Comparison of ENCODE assay signal across 8 mouse cellular contexts in the genomic region with DNA sequence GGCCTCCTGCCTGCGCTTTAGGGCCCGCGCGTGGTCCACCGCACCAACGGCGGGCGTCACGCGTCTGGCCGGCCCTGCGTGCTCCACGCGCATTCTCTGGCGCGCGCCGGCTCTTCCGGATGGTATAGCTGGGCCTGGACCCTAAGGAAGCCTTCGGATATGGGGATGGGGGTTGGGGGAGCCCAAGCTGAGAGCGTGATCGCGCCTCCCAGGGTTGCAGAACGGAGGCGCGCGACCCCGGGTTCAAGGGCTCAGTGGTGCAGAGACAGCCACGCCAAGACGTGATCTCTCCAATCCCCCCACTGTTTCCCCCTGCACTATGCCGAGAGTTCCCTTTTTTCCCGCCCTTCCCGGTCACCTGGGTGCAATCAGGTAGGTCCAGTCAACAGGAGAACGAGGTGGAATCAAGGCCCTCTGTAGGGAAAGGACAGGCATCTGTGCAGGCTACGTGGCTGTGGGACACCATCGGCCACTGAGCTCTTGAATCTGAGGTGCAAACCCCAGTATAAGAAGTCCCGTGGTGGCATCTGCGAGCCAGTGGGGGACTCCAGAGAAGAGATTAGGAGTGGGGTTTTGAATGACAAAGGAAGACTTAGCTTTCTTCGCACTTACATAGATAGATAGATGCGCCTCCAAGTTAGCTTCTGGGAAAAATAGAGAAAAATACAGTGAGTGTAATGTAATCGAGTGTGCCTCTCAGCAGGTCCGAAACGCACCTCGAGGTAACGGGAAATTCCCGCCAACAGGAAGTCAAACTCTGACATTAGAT. TPM values are rescaled to one million over a fixed set of nuclear protein-coding genes. Genes with fewer than 3 reads are reported as not detected.
DNase-seq lines count a peak whose midpoint lies in the region; ATAC-seq and TF ChIP-seq lines count a peak whose summit lies in the region.

No protein-coding gene starts in this region.

- peak overlapping the region; percentile 99 for H3K9ac ChIP-seq in embryonic facial prominence, embryonic 11.5 days (replicated peaks; ENCODE audit: low read length)
- H3K9ac ChIP-seq in intestine, embryonic 14.5 days (ENCODE audit: low read length) = peak overlapping the region; percentile 98
- H3K9ac ChIP-seq in liver, postnatal 0 days (replicated peaks) = peak overlapping the region; percentile 81
- peak overlapping the region; percentile 95 for H3K9ac ChIP-seq in stomach, embryonic 15.5 days

- no peaks in the 10 kb centered on the region; the same call in none of the 2 replicates for H3K36me3 ChIP-seq in embryonic facial prominence, embryonic 11.5 days (replicated peaks; ENCODE audit: control insufficient read depth, insufficient read depth, low read depth, low read length)
- H3K36me3 ChIP-seq in intestine, embryonic 14.5 days (ENCODE audit: control insufficient read depth, insufficient read depth, low read length) = peaks cover 20% of the 10 kb centered on the region; the same call in 1 of the 2 replicates
- H3K36me3 ChIP-seq in liver, postnatal 0 days (replicated peaks; ENCODE audit: insufficient read depth, low read length) = no peaks in the 10 kb centered on the region
- 0 out of 2 replicates have a peak, but pooled peaks cover 7% of the 10 kb centered on the region for H3K36me3 ChIP-seq in stomach, embryonic 15.5 days

- no peaks in the 10 kb centered on the region for H3K27me3 ChIP-seq in embryonic facial prominence, embryonic 11.5 days (ENCODE audit: control insufficient read depth, insufficient read depth, low read length)
- H3K27me3 ChIP-seq in intestine, embryonic 14.5 days (replicated peaks; ENCODE audit: control insufficient read depth, insufficient read depth, low read length) = no peaks in the 10 kb centered on the region
- H3K27me3 ChIP-seq in liver, postnatal 0 days (ENCODE audit: insufficient read depth, low read length) = no peaks in the 10 kb centered on the region
- no peaks in the 10 kb centered on the region for H3K27me3 ChIP-seq in stomach, embryonic 15.5 days (replicated peaks)

- TF ChIP-seq EP300 in liver, postnatal 0 days (IDR thresholded peaks at IDR 0.05; ENCODE audit: low read depth) = no peak

- no peak; the same call in none of the 2 replicates for ATAC-seq in embryonic facial prominence, embryonic 11.5 days (replicated peaks; ENCODE audit: insufficient number of reproducible peaks, low FRiP score, low TSS enrichment, low read depth)
- no peak; the same call in 1 of the 2 replicates for ATAC-seq in intestine, embryonic 14.5 days (replicated peaks; ENCODE audit: low FRiP score, low TSS enrichment, low read depth)
- no peak for ATAC-seq in liver, postnatal 0 days
- no peak for ATAC-seq in stomach, embryonic 15.5 days (ENCODE audit: insufficient read depth, low FRiP score, low read depth)
- no peak for ATAC-seq in monocyte, adult 5-6 weeks (replicated peaks; ENCODE audit: insufficient number of reproducible peaks, low FRiP score, low TSS enrichment, poor library complexity, severe bottlenecking)

- peak overlapping the region; percentile 55 for H3K4me3 ChIP-seq in left cerebral cortex, adult 2 months
- H3K4me3 ChIP-seq in embryonic facial prominence, embryonic 11.5 days (ENCODE audit: low read depth, low read length) = peak overlapping the region; percentile 97
- H3K4me3 ChIP-seq in intestine, embryonic 14.5 days (ENCODE audit: low read depth, low read length) = peak overlapping the region; percentile 98
- peak overlapping the region; percentile 81 for H3K4me3 ChIP-seq in liver, postnatal 0 days (ENCODE audit: low read depth, low read length)
- peak overlapping the region; percentile 95 for H3K4me3 ChIP-seq in stomach, embryonic 15.5 days (replicated peaks)

- no peaks in the 10 kb centered on the region for H3K9me3 ChIP-seq in embryonic facial prominence, embryonic 11.5 days (replicated peaks; ENCODE audit: control insufficient read depth, low read length)
- H3K9me3 ChIP-seq in intestine, embryonic 14.5 days (ENCODE audit: control insufficient read depth, low read length) = no peaks in the 10 kb centered on the region
- no peaks in the 10 kb centered on the region for H3K9me3 ChIP-seq in liver, postnatal 0 days (ENCODE audit: low read length)
- no peaks in the 10 kb centered on the region for H3K9me3 ChIP-seq in stomach, embryonic 15.5 days

- TF ChIP-seq CTCF in left cerebral cortex, adult 2 months (IDR thresholded peaks at IDR 0.05) = no peak
- no peak for TF ChIP-seq CTCF in liver, postnatal 0 days (IDR thresholded peaks at IDR 0.05; ENCODE audit: low read depth)

- under 1% methylated on average over 46 of the region's 46 CpGs for WGBS in embryonic facial prominence, embryonic 11.5 days
- WGBS in intestine, embryonic 14.5 days = under 1% methylated on average over 43 of the region's 46 CpGs
- 1% methylated on average over 46 of the region's 46 CpGs for WGBS in liver, postnatal 0 days (ENCODE audit: insufficient replicate concordance)
- under 1% methylated on average over 46 of the region's 46 CpGs for WGBS in stomach, embryonic 15.5 days

- H3K4me1 ChIP-seq in embryonic facial prominence, embryonic 11.5 days (ENCODE audit: control insufficient read depth, insufficient read depth, low read length) = no peaks in the 10 kb centered on the region
- peaks cover 24% of the 10 kb centered on the region for H3K4me1 ChIP-seq in intestine, embryonic 14.5 days (replicated peaks; ENCODE audit: control insufficient read depth, insufficient read depth, low read length)
- peaks cover 31% of the 10 kb centered on the region for H3K4me1 ChIP-seq in liver, postnatal 0 days (ENCODE audit: insufficient read depth)
- peaks cover 17% of the 10 kb centered on the region for H3K4me1 ChIP-seq in stomach, embryonic 15.5 days

- intact Hi-C loops in left cerebral cortex, adult 2 months (cut with DNase I) = no loop called here

- H3K27ac ChIP-seq in left cerebral cortex, adult 2 months = peak overlapping the region; percentile 90
- peak overlapping the region; percentile 89 for H3K27ac ChIP-seq in embryonic facial prominence, embryonic 11.5 days (replicated peaks; ENCODE audit: low read depth, low read length)
- peak overlapping the region; percentile 89 for H3K27ac ChIP-seq in intestine, embryonic 14.5 days (ENCODE audit: low read depth)
- peak overlapping the region; percentile 81 for H3K27ac ChIP-seq in liver, postnatal 0 days (ENCODE audit: low read depth)
- H3K27ac ChIP-seq in stomach, embryonic 15.5 days = peak overlapping the region; percentile 89

- DNase-seq in left cerebral cortex, adult 2 months (ENCODE audit: extremely low spot score in 1 of 2, low spot score in 2 of 2) = peak in 1 of 2 experiments; percentile 25
- DNase-seq in left cerebral cortex, adult 18-20 months (ENCODE audit: low spot score in 2 of 2) = no peak
- peak; percentile 43 for DNase-seq in MN1 (ENCODE audit: low spot score)
- peak; percentile 49 for DNase-seq in embryonic facial prominence, embryonic 11.5 days (ENCODE audit: low spot score)
- peak; percentile 74 for DNase-seq in intestine, embryonic 14.5 days (ENCODE audit: low spot score)
- DNase-seq in liver, postnatal 0 days = peak; percentile 40

- peak overlapping the region; percentile 65 for H3K4me2 ChIP-seq in embryonic facial prominence, embryonic 11.5 days (ENCODE audit: low read depth, low read length)
- peak overlapping the region; percentile 89 for H3K4me2 ChIP-seq in intestine, embryonic 14.5 days (ENCODE audit: low read length)
- peak overlapping the region; percentile 94 for H3K4me2 ChIP-seq in liver, postnatal 0 days (ENCODE audit: low read depth, low read length)
- peak overlapping the region; percentile 81 for H3K4me2 ChIP-seq in stomach, embryonic 15.5 days

RNA-seq across cellular contexts. Expression of a gene that starts 0.6 kb away (rescaled TPM):
- 10 to 100 TPM; 34.8 to 35.0 TPM for total RNA-seq in left cerebral cortex, adult 2 months (2021)
- total RNA-seq in left cerebral cortex, adult 18-20 months (2021) = 10 to 100 TPM; 34.4 to 35.7 TPM
- polyA plus RNA-seq in embryonic facial prominence, embryonic 11.5 days (2014; fragmentation: Nextera tagmentation; extraction: Ambion mirVana) = 261 and 263 TPM in 2 replicates
- polyA plus RNA-seq in intestine, embryonic 14.5 days (2014; fragmentation: Nextera tagmentation; extraction: Ambion mirVana) = 198 and 212 TPM in 2 replicates
- 34.2 and 36.8 TPM in 2 replicates for polyA plus RNA-seq in liver, postnatal 0 days (2015; fragmentation: Nextera tagmentation; extraction: Ambion mirVana)
- 145 and 163 TPM in 2 replicates for polyA plus RNA-seq in stomach, embryonic 15.5 days (2015; fragmentation: Nextera tagmentation; extraction: Ambion mirVana)
- total RNA-seq in monocyte, adult 5-6 weeks (2017) = 54.8 to 59.5 TPM (median 56.4 TPM) in 3 replicates

RNA-seq across cellular contexts. Expression of a gene that starts 9.1 kb away (rescaled TPM):
- total RNA-seq in left cerebral cortex, adult 2 months (2021) = 10 to 100 TPM; 87.0 to 97.9 TPM
- 100 to 1,000 TPM in 1 of 2 experiments, 10 to 100 TPM in 1; 84.3 to 103 TPM for total RNA-seq in left cerebral cortex, adult 18-20 months (2021)
- polyA plus RNA-seq in embryonic facial prominence, embryonic 11.5 days (2014; fragmentation: Nextera tagmentation; extraction: Ambion mirVana) = 243 and 262 TPM in 2 replicates
- 400 and 443 TPM in 2 replicates for polyA plus RNA-seq in intestine, embryonic 14.5 days (2014; fragmentation: Nextera tagmentation; extraction: Ambion mirVana)
- 261 and 271 TPM in 2 replicates for polyA plus RNA-seq in liver, postnatal 0 days (2015; fragmentation: Nextera tagmentation; extraction: Ambion mirVana)
- polyA plus RNA-seq in stomach, embryonic 15.5 days (2015; fragmentation: Nextera tagmentation; extraction: Ambion mirVana) = 385 and 409 TPM in 2 replicates
- 91.4 to 104 TPM (median 99.3 TPM) in 3 replicates for total RNA-seq in monocyte, adult 5-6 weeks (2017)

RNA-seq across cellular contexts. Expression of a gene that starts 47.1 kb away (rescaled TPM):
- 100 to 1,000 TPM; 177 to 202 TPM for total RNA-seq in left cerebral cortex, adult 2 months (2021)
- total RNA-seq in left cerebral cortex, adult 18-20 months (2021) = 100 to 1,000 TPM; 174 to 202 TPM
- polyA plus RNA-seq in embryonic facial prominence, embryonic 11.5 days (2014; fragmentation: Nextera tagmentation; extraction: Ambion mirVana) = 423 and 462 TPM in 2 replicates
- 1,391 and 1,474 TPM in 2 replicates for polyA plus RNA-seq in intestine, embryonic 14.5 days (2014; fragmentation: Nextera tagmentation; extraction: Ambion mirVana)
- polyA plus RNA-seq in liver, postnatal 0 days (2015; fragmentation: Nextera tagmentation; extraction: Ambion mirVana) = 258 and 272 TPM in 2 replicates
- 1,683 and 1,927 TPM in 2 replicates for polyA plus RNA-seq in stomach, embryonic 15.5 days (2015; fragmentation: Nextera tagmentation; extraction: Ambion mirVana)
- not detected in 3 replicates for total RNA-seq in monocyte, adult 5-6 weeks (2017)

Comparison
In these comparisons a context has a peak if more than half of its experiments do, and no peak if none do; other contexts are left out.
1. DNase-seq: peak in MN1 (single experiment), embryonic facial prominence, embryonic 11.5 days (single experiment), intestine, embryonic 14.5 days (single experiment) and liver, postnatal 0 days (single experiment); none in left cerebral cortex, adult 18-20 months (0 of 2).
2. Peak in every context shown above with its lines, with median percentiles within 50 percentile points of each other: H3K27ac ChIP-seq, H3K4me3 ChIP-seq, H3K4me2 ChIP-seq and H3K9ac ChIP-seq.